Mouse (Mus musculus) forebrain, embryonic 11.5 days (tissue): ENCODE data around the gene Dcst2. TPM values are rescaled to one million over a fixed set of nuclear protein-coding genes. Genes with fewer than 3 reads are reported as not detected.
A peak's percentile ranks its signal among the peaks of the same experiment; 100 is the strongest.

Experiments
- ATAC-seq: fragments of 200-750 bp; cut with Nextera tagmentation; replicated peaks from 2 replicates; pipeline ENCODE4 v1.8.0; 2017; ENCODE audit warnings: moderate TSS enrichment; ENCODE audit not compliant: low FRiP score
- DNase-seq: peaks from one replicate; pipeline ENCODE4 v3.0.0-alpha.2; 2017; ENCODE audit warnings: low spot score
- H3K27ac ChIP-seq: fragments of 300-500 bp; sonication (generic); 2 replicates; pipeline ENCODE4 v1.5.1; 2014; ENCODE audit warnings: low read depth, low read length
- H3K27me3 ChIP-seq: fragments of 300-500 bp; sonication (generic); 2 replicates; pipeline ENCODE4 v1.6.1; 2014; ENCODE audit warnings: mild to moderate bottlenecking, low read length, mixed read lengths; ENCODE audit not compliant: control insufficient read depth, insufficient read depth
- H3K36me3 ChIP-seq: fragments of 300-500 bp; sonication (generic); 2 replicates; pipeline ENCODE4 v1.6.1; 2014; ENCODE audit warnings: mild to moderate bottlenecking, low read length, moderate library complexity, mixed read lengths; ENCODE audit not compliant: control insufficient read depth, insufficient read depth
- H3K4me1 ChIP-seq: fragments of 300-500 bp; sonication (generic); replicated peaks from 2 replicates; pipeline ENCODE4 v1.6.1; 2014; ENCODE audit warnings: low read length, mixed read lengths; ENCODE audit not compliant: control insufficient read depth, insufficient read depth
- H3K4me2 ChIP-seq: fragments of 300-500 bp; sonication (generic); 2 replicates; pipeline ENCODE4 v1.6.1; 2014; ENCODE audit warnings: low read depth, mild to moderate bottlenecking, low read length, moderate library complexity, mixed read lengths; ENCODE audit not compliant: severe bottlenecking
- H3K4me3 ChIP-seq: fragments of 300-500 bp; sonication (generic); 2 replicates; pipeline ENCODE4 v1.5.1; 2014; ENCODE audit warnings: low read depth, low read length
- H3K9ac ChIP-seq: fragments of 300-500 bp; sonication (generic); 2 replicates; pipeline ENCODE4 v1.6.1; 2014; ENCODE audit warnings: low read length
- H3K9me3 ChIP-seq: fragments of 300-500 bp; sonication (generic); 2 replicates; pipeline ENCODE4 v1.6.1; 2016; ENCODE audit warnings: low read length, mixed read lengths; ENCODE audit not compliant: control insufficient read depth
- WGBS: fragments of 180-500 bp; shearing (Covaris S2); extraction: QIAGEN DNeasy Blood & Tissue Kit; methylation state at CpG from one replicate; pipeline ENCODE4 v1.1.7; 2014; 5-methylcytosine and 5-hydroxymethylcytosine counted together
- polyA plus RNA-seq: library from polyadenylated mRNA; unstranded; fragments of >200 nt; fragmentation: Nextera tagmentation; extraction: Ambion mirVana; gene quantifications from 2 replicates; pipeline ENCODE4 v1.2.1, GENCODE M21; 2014

Gene Dcst2
- polyA plus RNA-seq, 1 experiment from 2014 or later, result 0.13 TPM

- ATAC-seq, result no peak
- Histone ChIP-seq H3K27ac (no peak overlapping the region), H3K4me1 (peaks cover 14% of the 10 kb centered on the region; the same call in 1 of the 2 replicates), H3K4me3 (no peak overlapping the region), H3K36me3 (no peaks in the 10 kb centered on the region), H3K4me2 (no peak overlapping the region), H3K9ac (peak overlapping the region; percentile 10; the same call in 1 of the 2 replicates), H3K9me3 (no peaks in the 10 kb centered on the region), H3K27me3 (peaks cover 2% of the 10 kb centered on the region; the same call in 1 of the 2 replicates)
- no peak for DNase-seq
- 52% methylated on average over 17 of the region's 17 CpGs for WGBS
Observed at GRCm38 (mm10) chr3:89386438-89387420, 25.0 kb downstream of the Dcst2 start.

DNA sequence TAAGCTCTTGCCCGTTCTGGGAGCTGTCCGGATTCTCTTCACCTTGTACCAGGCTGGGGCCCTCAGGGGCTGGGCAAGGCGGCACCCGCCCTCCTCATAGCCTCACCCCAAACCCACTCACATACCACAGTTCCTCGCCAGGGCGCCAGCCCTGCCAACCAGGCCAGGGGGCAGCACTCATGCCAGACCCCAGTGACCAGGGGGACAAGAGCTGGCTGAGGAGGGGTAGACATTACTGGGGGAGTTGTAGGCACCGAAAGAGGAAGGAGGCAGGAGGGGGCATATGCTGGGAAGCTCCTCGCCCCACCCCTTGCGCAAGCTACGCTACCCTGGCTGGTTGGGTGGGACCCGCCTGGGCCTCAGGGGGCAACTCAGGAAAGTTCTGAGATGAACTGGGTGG is 25.9 kb downstream of the Dcst2 start:
- H3K36me3 ChIP-seq, result no peaks in the 10 kb centered on the region
- H3K9ac ChIP-seq, result no peak overlapping the region
- no peak overlapping the region for H3K4me2 ChIP-seq
- H3K9me3 ChIP-seq, result no peaks in the 10 kb centered on the region
- DNase-seq (no peak), ATAC-seq (no peak)
- peaks cover 2% of the 10 kb centered on the region for H3K27me3 ChIP-seq
- H3K4me3 ChIP-seq, result no peak overlapping the region
- peaks cover 20% of the 10 kb centered on the region; the same call in 1 of the 2 replicates for H3K4me1 ChIP-seq
- H3K27ac ChIP-seq, result no peak overlapping the region
- WGBS, result 75% methylated on average over 11 of the region's 11 CpGs

DNA sequence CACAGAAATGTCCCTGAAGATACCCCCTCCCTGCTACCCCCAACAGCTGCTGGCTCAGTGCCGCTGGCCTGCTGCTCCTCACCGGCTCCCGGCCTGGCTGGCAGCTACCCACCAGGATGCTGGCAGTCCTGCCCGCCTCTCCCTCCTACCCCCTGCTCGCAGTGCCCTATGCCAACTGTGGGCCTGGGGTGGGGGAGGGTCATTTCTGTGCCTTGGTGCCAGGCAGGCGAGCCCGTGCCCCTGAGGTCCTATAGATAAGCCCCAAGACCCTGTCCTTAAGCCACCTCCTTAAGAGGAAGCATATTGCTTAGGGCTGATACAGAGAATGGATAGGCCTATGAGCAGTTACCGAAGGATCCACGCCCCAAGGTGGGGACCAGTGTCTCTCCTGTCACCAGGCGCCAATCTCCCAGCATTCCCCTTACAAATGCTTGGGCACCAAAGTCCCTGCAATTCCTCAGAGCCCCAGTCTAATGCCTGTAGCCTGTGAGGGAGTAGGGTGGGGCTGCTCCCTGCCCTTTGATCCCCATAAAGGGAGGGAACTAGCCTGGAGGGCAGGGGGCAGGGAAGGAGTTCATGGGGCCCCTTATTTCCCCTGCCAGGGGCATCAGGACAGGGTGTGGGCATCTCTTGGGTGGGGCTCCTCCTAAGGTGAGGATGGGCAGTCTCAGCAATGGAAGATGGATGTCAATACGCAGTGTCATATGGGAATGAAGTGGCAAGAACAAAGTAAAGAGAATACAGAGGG is 26.5 kb downstream of the Dcst2 start:
- H3K36me3 ChIP-seq, result no peaks in the 10 kb centered on the region
- H3K27me3 ChIP-seq, result peaks cover 2% of the 10 kb centered on the region
- DNase-seq (no peak), ATAC-seq (no peak)
- no peak overlapping the region for H3K4me2 ChIP-seq
- no peak overlapping the region for H3K4me3 ChIP-seq
- no peaks in the 10 kb centered on the region for H3K9me3 ChIP-seq
- no peak overlapping the region for H3K9ac ChIP-seq
- WGBS, result 79% methylated on average over 11 of the region's 11 CpGs
- H3K4me1 ChIP-seq, result peaks cover 25% of the 10 kb centered on the region; the same call in 1 of the 2 replicates
- H3K27ac ChIP-seq, result no peak overlapping the region

DNA sequence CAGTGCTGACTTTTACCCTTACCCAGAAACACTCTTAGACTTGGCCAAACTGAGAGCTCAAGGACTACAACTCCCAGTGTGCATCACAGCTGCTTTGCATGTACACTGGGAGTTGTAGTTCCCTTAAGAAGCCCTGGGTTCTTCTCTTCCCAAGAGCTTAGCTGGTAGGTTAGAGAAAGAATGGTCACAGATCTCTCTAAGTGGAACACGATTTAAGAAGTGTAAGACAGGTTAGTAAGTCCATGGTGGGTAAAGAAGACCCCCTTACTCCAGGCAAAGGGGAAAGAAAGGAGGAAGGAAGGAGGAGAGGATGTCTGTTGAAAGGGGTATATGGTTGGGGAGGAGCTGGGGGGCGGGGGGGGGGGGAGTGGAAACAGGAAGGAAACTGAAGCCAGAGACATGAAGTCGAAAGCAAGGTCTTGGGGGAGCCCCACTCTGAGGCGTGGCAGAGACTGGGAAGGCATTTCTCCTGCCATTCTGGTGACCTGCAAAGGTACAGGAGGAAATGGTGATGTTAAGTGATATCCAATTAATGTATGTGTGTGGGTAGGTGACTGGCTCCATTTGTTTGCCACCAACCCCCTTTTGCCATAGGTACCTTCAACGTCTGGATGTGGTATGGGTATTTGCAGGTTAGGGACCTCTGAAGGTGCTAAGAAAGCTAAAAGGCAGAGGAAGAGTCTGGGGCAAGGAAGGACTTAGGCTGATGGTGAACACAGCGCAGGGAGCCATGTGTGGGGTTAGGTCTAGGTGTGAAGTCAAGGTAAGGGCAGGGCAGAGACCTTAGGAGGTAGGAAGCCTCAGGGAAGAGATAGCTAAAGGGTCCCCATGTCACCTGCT is 27.3 kb downstream of the Dcst2 start:
- H3K4me1 ChIP-seq, result peaks cover 27% of the 10 kb centered on the region; the same call in 1 of the 2 replicates

DNA sequence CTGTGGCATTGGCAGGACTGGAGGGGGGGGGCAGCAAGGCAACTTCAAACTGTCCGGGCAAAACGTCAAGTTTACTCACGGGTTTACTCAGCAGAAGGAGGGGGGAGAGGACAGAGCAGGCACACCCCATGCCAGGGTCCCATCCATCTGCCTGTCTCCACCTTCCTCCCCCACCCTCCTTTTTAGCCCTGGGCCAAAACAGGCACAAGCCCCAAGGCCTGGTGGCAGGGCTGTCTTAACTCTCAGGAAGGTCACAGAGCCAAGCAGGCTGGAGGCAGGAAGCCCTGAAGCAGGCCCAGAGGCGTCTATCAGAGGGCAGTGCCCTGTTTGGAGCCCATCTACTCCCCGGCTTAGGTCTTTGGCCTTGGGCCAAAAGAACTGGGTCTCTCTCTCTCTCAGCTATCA is 28.3 kb downstream of the Dcst2 start:
- no peak overlapping the region for H3K4me2 ChIP-seq
- H3K4me3 ChIP-seq, result no peak overlapping the region
- H3K9me3 ChIP-seq, result no peaks in the 10 kb centered on the region
- H3K9ac ChIP-seq, result no peak overlapping the region
- no peak overlapping the region for H3K27ac ChIP-seq
- 60% methylated on average over 4 of the region's 5 CpGs for WGBS
- no peak for DNase-seq
- no peak for ATAC-seq
- no peaks in the 10 kb centered on the region for H3K36me3 ChIP-seq
- H3K27me3 ChIP-seq, result peaks cover 2% of the 10 kb centered on the region
- peaks cover 25% of the 10 kb centered on the region; the same call in 1 of the 2 replicates for H3K4me1 ChIP-seq

More for the DNA sequence above, 27.3 kb downstream of the Dcst2 start:
- no peak overlapping the region for H3K4me2 ChIP-seq
- H3K36me3 ChIP-seq, result no peaks in the 10 kb centered on the region
- DNase-seq (no peak), ATAC-seq (no peak)
- H3K27ac ChIP-seq, result no peak overlapping the region
- H3K27me3 ChIP-seq, result peaks cover 2% of the 10 kb centered on the region
- no peak overlapping the region for H3K4me3 ChIP-seq
- no peak overlapping the region for H3K9ac ChIP-seq
- 68% methylated on average over 6 of the region's 6 CpGs for WGBS
- no peaks in the 10 kb centered on the region for H3K9me3 ChIP-seq

DNA sequence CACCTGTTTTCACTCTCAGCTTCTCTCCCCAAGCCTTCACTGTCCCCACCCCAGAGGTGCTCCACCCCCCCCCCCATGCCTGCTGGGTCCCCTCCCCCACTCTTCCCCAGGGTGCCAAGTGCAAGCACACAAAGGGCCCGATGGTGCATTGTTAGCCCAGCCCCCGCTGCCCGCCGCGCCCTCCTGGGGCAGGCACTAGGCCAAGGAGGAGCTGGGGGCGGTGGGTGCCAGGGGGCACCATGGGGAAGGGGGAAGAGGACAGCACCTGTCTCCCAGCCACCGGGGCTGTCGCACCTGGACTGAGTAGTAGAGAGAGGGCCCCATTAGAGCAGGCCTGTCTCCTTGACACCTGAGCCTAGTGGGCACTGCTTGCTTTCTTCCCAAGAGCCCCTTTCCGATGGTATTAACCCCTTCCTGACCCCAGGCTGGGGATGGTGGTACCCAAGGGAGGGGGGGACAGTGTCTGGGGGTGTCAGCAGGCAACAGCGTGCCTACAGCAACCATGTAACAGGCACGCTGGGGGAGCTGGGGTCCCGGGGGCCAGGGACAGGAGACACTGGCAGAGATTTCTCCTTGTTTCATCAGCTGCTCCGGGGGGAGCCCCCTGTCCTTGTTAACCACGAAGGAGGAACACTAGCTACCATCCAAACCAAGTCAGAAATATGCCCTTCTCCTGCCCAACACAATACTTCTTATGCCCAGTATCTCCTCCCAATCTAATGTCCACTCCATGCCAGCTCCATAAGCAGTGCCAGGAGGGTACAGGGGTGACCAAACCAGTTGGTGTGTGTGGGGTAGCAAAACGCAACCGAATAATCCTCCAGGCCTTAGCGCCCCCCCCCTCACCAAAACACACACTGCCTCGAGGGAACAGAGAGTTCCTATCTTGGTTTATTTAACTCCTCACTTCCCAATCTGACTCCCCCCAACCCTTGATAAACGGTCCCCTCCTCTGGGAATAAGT is 29.2 kb downstream of the Dcst2 start:
- ATAC-seq, result no peak
- WGBS, result 17% methylated on average over 19 of the region's 19 CpGs
- Histone ChIP-seq H3K4me2 (peak overlapping the region; percentile 99), H3K36me3 (no peaks in the 10 kb centered on the region), H3K27me3 (peaks cover 2% of the 10 kb centered on the region), H3K9ac (peak overlapping the region; percentile 65), H3K4me1 (peaks cover 33% of the 10 kb centered on the region), H3K9me3 (no peaks in the 10 kb centered on the region), H3K4me3 (peak overlapping the region; percentile 48), H3K27ac (no peak overlapping the region)
- DNase-seq, result no peak

- DNase-seq (peak; percentile 74), ATAC-seq (no peak)
- Histone ChIP-seq H3K36me3 (no peaks in the 10 kb centered on the region), H3K4me1 (peaks cover 36% of the 10 kb centered on the region), H3K9ac (peak overlapping the region; percentile 65), H3K4me3 (peak overlapping the region; percentile 48), H3K27me3 (peaks cover 2% of the 10 kb centered on the region), H3K9me3 (no peaks in the 10 kb centered on the region), H3K27ac (no peak overlapping the region), H3K4me2 (peak overlapping the region; percentile 99)
- under 1% methylated on average over 55 of the region's 56 CpGs for WGBS
Observed at GRCm38 (mm10) chr3:89391663-89392511, 30.1 kb downstream of the Dcst2 start.
